Mouse (Mus musculus): ENCODE results near the gene Ddc. TPM values are rescaled to one million over a fixed set of nuclear protein-coding genes. Genes with fewer than 3 reads are reported as not detected.

Gene Ddc
- polyA plus RNA-seq, 1 experiment from 2014 or later: 7.5 TPM

GRCm38 (mm10) chr11:11865128-11865527 is 32.8 kb downstream of the Ddc start:
- H3K27ac ChIP-seq (ENCODE audit: low read depth, low read length): no peak overlapping the region
- peaks cover 6% of the 10 kb centered on the region; the same call in 1 of the 2 replicates for H3K4me1 ChIP-seq (ENCODE audit: control insufficient read depth, insufficient read depth, low read length)
- ATAC-seq (ENCODE audit: insufficient read depth, low FRiP score, low TSS enrichment): no peak
- no peak overlapping the region for H3K4me3 ChIP-seq (ENCODE audit: low read depth, low read length)
- WGBS: 79% methylated on average over 2 of the region's 2 CpGs
- no peak overlapping the region for H3K4me2 ChIP-seq (ENCODE audit: low read depth)
- H3K27me3 ChIP-seq (ENCODE audit: control insufficient read depth, insufficient read depth, low read length): no peaks in the 10 kb centered on the region
- H3K36me3 ChIP-seq (ENCODE audit: control insufficient read depth, insufficient read depth, low read length): no peaks in the 10 kb centered on the region
- DNase-seq (ENCODE audit: low spot score): no peak
- H3K9ac ChIP-seq (ENCODE audit: low read length): no peak overlapping the region
- no peaks in the 10 kb centered on the region for H3K9me3 ChIP-seq (ENCODE audit: control insufficient read depth, low read length)

GRCm38 (mm10) chr11:11864446-11865101 is 33.4 kb downstream of the Ddc start:
- Histone ChIP-seq H3K27me3 (ENCODE audit: control insufficient read depth, insufficient read depth, low read length) (no peaks in the 10 kb centered on the region), H3K27ac (ENCODE audit: low read depth, low read length) (no peak overlapping the region), H3K4me1 (ENCODE audit: control insufficient read depth, insufficient read depth, low read length) (peaks cover 6% of the 10 kb centered on the region; the same call in 1 of the 2 replicates), H3K4me2 (ENCODE audit: low read depth) (no peak overlapping the region), H3K9me3 (ENCODE audit: control insufficient read depth, low read length) (no peaks in the 10 kb centered on the region), H3K4me3 (ENCODE audit: low read depth, low read length) (no peak overlapping the region), H3K36me3 (ENCODE audit: control insufficient read depth, insufficient read depth, low read length) (no peaks in the 10 kb centered on the region), H3K9ac (ENCODE audit: low read length) (no peak overlapping the region)
- WGBS: 81% methylated on average over 8 of the region's 8 CpGs
- DNase-seq (ENCODE audit: low spot score) (no peak), ATAC-seq (ENCODE audit: insufficient read depth, low FRiP score, low TSS enrichment) (no peak)

- Histone ChIP-seq H3K9ac (ENCODE audit: low read length) (no peak overlapping the region), H3K4me2 (ENCODE audit: low read depth) (no peak overlapping the region), H3K36me3 (ENCODE audit: control insufficient read depth, insufficient read depth, low read length) (no peaks in the 10 kb centered on the region), H3K4me1 (ENCODE audit: control insufficient read depth, insufficient read depth, low read length) (no peaks in the 10 kb centered on the region), H3K4me3 (ENCODE audit: low read depth, low read length) (no peak overlapping the region), H3K27ac (ENCODE audit: low read depth, low read length) (no peak overlapping the region), H3K27me3 (ENCODE audit: control insufficient read depth, insufficient read depth, low read length) (no peaks in the 10 kb centered on the region), H3K9me3 (ENCODE audit: control insufficient read depth, low read length) (no peaks in the 10 kb centered on the region)
- no peak for DNase-seq (ENCODE audit: low spot score)
- 67% methylated on average over 1 of the region's 1 CpGs for WGBS
- ATAC-seq (ENCODE audit: insufficient read depth, low FRiP score, low TSS enrichment): no peak
Observed at GRCm38 (mm10) chr11:11862502-11862901, 35.4 kb downstream of the Ddc start.

GRCm38 (mm10) chr11:11856959-11857358 is 41.0 kb downstream of the Ddc start:
- no peaks in the 10 kb centered on the region; the same call in 1 of the 2 replicates for H3K36me3 ChIP-seq (ENCODE audit: control insufficient read depth, insufficient read depth, low read length)
- no peak overlapping the region for H3K4me3 ChIP-seq (ENCODE audit: low read depth, low read length)
- H3K9ac ChIP-seq (ENCODE audit: low read length): no peak overlapping the region
- no peak for ATAC-seq (ENCODE audit: insufficient read depth, low FRiP score, low TSS enrichment)
- H3K9me3 ChIP-seq (ENCODE audit: control insufficient read depth, low read length): no peaks in the 10 kb centered on the region
- 96% methylated on average over 3 of the region's 3 CpGs for WGBS
- peaks cover 21% of the 10 kb centered on the region for H3K4me1 ChIP-seq (ENCODE audit: control insufficient read depth, insufficient read depth, low read length)
- H3K27ac ChIP-seq (ENCODE audit: low read depth, low read length): no peak overlapping the region
- H3K27me3 ChIP-seq (ENCODE audit: control insufficient read depth, insufficient read depth, low read length): no peaks in the 10 kb centered on the region
- no peak for DNase-seq (ENCODE audit: low spot score)
- H3K4me2 ChIP-seq (ENCODE audit: low read depth): no peak overlapping the region

GRCm38 (mm10) chr11:11855685-11856131 is 42.2 kb downstream of the Ddc start:
- H3K4me3 ChIP-seq (ENCODE audit: low read depth, low read length): no peak overlapping the region
- H3K27ac ChIP-seq (ENCODE audit: low read depth, low read length): peak overlapping the region; percentile 72
- H3K27me3 ChIP-seq (ENCODE audit: control insufficient read depth, insufficient read depth, low read length): no peaks in the 10 kb centered on the region
- H3K4me1 ChIP-seq (ENCODE audit: control insufficient read depth, insufficient read depth, low read length): peaks cover 21% of the 10 kb centered on the region
- H3K9ac ChIP-seq (ENCODE audit: low read length): peak overlapping the region; percentile 43; the same call in 1 of the 2 replicates
- WGBS: 21% methylated on average over 11 of the region's 11 CpGs
- H3K36me3 ChIP-seq (ENCODE audit: control insufficient read depth, insufficient read depth, low read length): no peaks in the 10 kb centered on the region; the same call in 1 of the 2 replicates
- DNase-seq (ENCODE audit: low spot score) (peak; percentile 31), ATAC-seq (ENCODE audit: insufficient read depth, low FRiP score, low TSS enrichment) (peak; percentile 25)
- H3K4me2 ChIP-seq (ENCODE audit: low read depth): no peak overlapping the region
- H3K9me3 ChIP-seq (ENCODE audit: control insufficient read depth, low read length): no peaks in the 10 kb centered on the region

- ATAC-seq (ENCODE audit: insufficient read depth, low FRiP score, low TSS enrichment): peak; percentile 85
- Histone ChIP-seq H3K4me2 (ENCODE audit: low read depth) (no peak overlapping the region), H3K27ac (ENCODE audit: low read depth, low read length) (peak overlapping the region; percentile 72), H3K9ac (ENCODE audit: low read length) (0 out of 2 replicates have a peak overlapping the region, but pooled peaks have one; percentile 43), H3K4me1 (ENCODE audit: control insufficient read depth, insufficient read depth, low read length) (peaks cover 25% of the 10 kb centered on the region), H3K36me3 (ENCODE audit: control insufficient read depth, insufficient read depth, low read length) (no peaks in the 10 kb centered on the region; the same call in 1 of the 2 replicates), H3K27me3 (ENCODE audit: control insufficient read depth, insufficient read depth, low read length) (no peaks in the 10 kb centered on the region), H3K9me3 (ENCODE audit: control insufficient read depth, low read length) (no peaks in the 10 kb centered on the region), H3K4me3 (ENCODE audit: low read depth, low read length) (no peak overlapping the region)
- DNase-seq (ENCODE audit: low spot score): peak; percentile 75
- 12% methylated on average over 6 of the region's 6 CpGs for WGBS
Observed at GRCm38 (mm10) chr11:11855061-11855672, 42.8 kb downstream of the Ddc start.

- H3K27ac ChIP-seq (ENCODE audit: low read depth, low read length): no peak overlapping the region
- H3K9me3 ChIP-seq (ENCODE audit: control insufficient read depth, low read length): no peaks in the 10 kb centered on the region
- WGBS: 39% methylated on average over 4 of the region's 4 CpGs
- DNase-seq (ENCODE audit: low spot score): peak; percentile 17
- no peaks in the 10 kb centered on the region for H3K27me3 ChIP-seq (ENCODE audit: control insufficient read depth, insufficient read depth, low read length)
- no peak overlapping the region for H3K9ac ChIP-seq (ENCODE audit: low read length)
- H3K4me1 ChIP-seq (ENCODE audit: control insufficient read depth, insufficient read depth, low read length): peaks cover 25% of the 10 kb centered on the region
- no peak overlapping the region for H3K4me2 ChIP-seq (ENCODE audit: low read depth)
- no peaks in the 10 kb centered on the region; the same call in 1 of the 2 replicates for H3K36me3 ChIP-seq (ENCODE audit: control insufficient read depth, insufficient read depth, low read length)
- no peak for ATAC-seq (ENCODE audit: insufficient read depth, low FRiP score, low TSS enrichment)
- H3K4me3 ChIP-seq (ENCODE audit: low read depth, low read length): no peak overlapping the region
Observed at GRCm38 (mm10) chr11:11853731-11854461, 44.0 kb downstream of the Ddc start.

- no peak overlapping the region for H3K9ac ChIP-seq (ENCODE audit: low read length)
- no peaks in the 10 kb centered on the region for H3K27me3 ChIP-seq (ENCODE audit: control insufficient read depth, insufficient read depth, low read length)
- peaks cover 25% of the 10 kb centered on the region for H3K4me1 ChIP-seq (ENCODE audit: control insufficient read depth, insufficient read depth, low read length)
- WGBS: 58% methylated on average over 6 of the region's 6 CpGs
- no peaks in the 10 kb centered on the region for H3K9me3 ChIP-seq (ENCODE audit: control insufficient read depth, low read length)
- no peak overlapping the region for H3K4me2 ChIP-seq (ENCODE audit: low read depth)
- no peak overlapping the region for H3K4me3 ChIP-seq (ENCODE audit: low read depth, low read length)
- no peak overlapping the region; the same call in 1 of the 2 replicates for H3K27ac ChIP-seq (ENCODE audit: low read depth, low read length)
- ATAC-seq (ENCODE audit: insufficient read depth, low FRiP score, low TSS enrichment) (no peak), DNase-seq (ENCODE audit: low spot score) (no peak)
- no peaks in the 10 kb centered on the region; the same call in 1 of the 2 replicates for H3K36me3 ChIP-seq (ENCODE audit: control insufficient read depth, insufficient read depth, low read length)
Observed at GRCm38 (mm10) chr11:11851957-11852505, 45.9 kb downstream of the Ddc start.
